Mouse (Mus musculus) limb, embryonic 14.5 days (tissue): ENCODE results near the gene Extl1. TPM values are rescaled to one million over a fixed set of nuclear protein-coding genes. Genes with fewer than 3 reads are reported as not detected.

Source experiments
- ATAC-seq: fragments of 200-750 bp; cut with Nextera tagmentation; 2 replicates; pipeline ENCODE4 v1.8.0; 2017; ENCODE audit warnings: low read depth, moderate number of reproducible peaks, moderate TSS enrichment; ENCODE audit not compliant: low FRiP score
- DNase-seq: peaks from one replicate; pipeline ENCODE4 v3.0.0-alpha.2; 2015; ENCODE audit warnings: low spot score
- H3K27ac ChIP-seq: fragments of 300-500 bp; sonication (generic); replicated peaks from 2 replicates; pipeline ENCODE4 v1.5.1; 2014; ENCODE audit warnings: low read depth, mild to moderate bottlenecking, low read length, moderate library complexity, mixed read lengths
- H3K27me3 ChIP-seq: fragments of 300-500 bp; sonication (generic); 2 replicates; pipeline ENCODE4 v1.6.1; 2014; ENCODE audit warnings: low read length, mixed read lengths; ENCODE audit not compliant: control insufficient read depth, insufficient read depth
- H3K36me3 ChIP-seq: fragments of 300-500 bp; sonication (generic); 2 replicates; pipeline ENCODE4 v1.6.1; 2014; ENCODE audit warnings: mild to moderate bottlenecking, low read length, moderate library complexity, mixed read lengths; ENCODE audit not compliant: control insufficient read depth, insufficient read depth
- H3K4me1 ChIP-seq: fragments of 300-500 bp; sonication (generic); 2 replicates; pipeline ENCODE4 v1.6.1; 2014; ENCODE audit warnings: antibody characterized with exemption, low read length, mixed read lengths; ENCODE audit not compliant: control insufficient read depth, insufficient read depth
- H3K4me2 ChIP-seq: fragments of 300-500 bp; sonication (generic); replicated peaks from 2 replicates; pipeline ENCODE4 v1.6.1; 2014; ENCODE audit warnings: low read depth, mild to moderate bottlenecking, low read length, moderate library complexity; ENCODE audit not compliant: severe bottlenecking
- H3K4me3 ChIP-seq: fragments of 300-500 bp; sonication (generic); replicated peaks from 2 replicates; pipeline ENCODE4 v1.5.1; 2014; ENCODE audit warnings: low read length
- H3K9ac ChIP-seq: fragments of 300-500 bp; sonication (generic); 2 replicates; pipeline ENCODE4 v1.6.1; 2014; ENCODE audit warnings: mild to moderate bottlenecking, low read depth, low read length, moderate library complexity; ENCODE audit not compliant: severe bottlenecking
- H3K9me3 ChIP-seq: fragments of 300-500 bp; sonication (generic); 2 replicates; pipeline ENCODE4 v1.6.1; 2016; ENCODE audit warnings: low read length; ENCODE audit not compliant: control insufficient read depth
- POLR2A ChIP-seq: fragments of 200-500 bp; IDR thresholded peaks from 2 replicates; pipeline ENCODE4 v1.8.0; 2012; ENCODE audit warnings: inconsistent platforms, mild to moderate bottlenecking, moderate library complexity, borderline replicate concordance; ENCODE audit not compliant: insufficient read depth, insufficient read length; ENCODE audit errors: extremely low read depth
- WGBS: fragments of 180-500 bp; shearing (Covaris S2); extraction: QIAGEN DNeasy Blood & Tissue Kit; methylation state at CpG from one replicate; pipeline ENCODE4 v1.1.7; 2014; 5-methylcytosine and 5-hydroxymethylcytosine counted together
- polyA plus RNA-seq, 2 experiments: library from polyadenylated mRNA; depleted of rRNA in 1 of 2; stranded (reverse) in 1 of 2; unstranded in 1 of 2; fragments of >200 nt; fragmentation: Nextera tagmentation in 1 of 2; extraction: Ambion mirVana in 1 of 2; gene quantifications; 2 replicates each; pipeline versions ENCODE4 v1.2.1 to v1.2.3; 2012 to 2014

Gene Extl1
- polyA plus RNA-seq, 2 experiments: 7.2 to 10.0 TPM

GRCm38 (mm10) chr4:134397121-134397520 is 13.5 kb upstream of the Extl1 start:
- no peak for TF ChIP-seq POLR2A
- no peaks in the 10 kb centered on the region for H3K36me3 ChIP-seq
- H3K27me3 ChIP-seq: no peaks in the 10 kb centered on the region
- ATAC-seq (no peak), DNase-seq (peak; percentile 45)
- 18% methylated on average over 7 of the region's 7 CpGs for WGBS
- H3K27ac ChIP-seq: peak overlapping the region; percentile 56
- 0 out of 2 replicates have a peak overlapping the region, but pooled peaks have one; percentile 34 for H3K9ac ChIP-seq
- H3K4me1 ChIP-seq: peaks cover 17% of the 10 kb centered on the region
- peak overlapping the region; percentile 83 for H3K4me2 ChIP-seq
- peak overlapping the region; percentile 58 for H3K4me3 ChIP-seq
- no peaks in the 10 kb centered on the region for H3K9me3 ChIP-seq

- TF ChIP-seq POLR2A: peak; percentile 33; the same call in 1 of the 2 replicates
- ATAC-seq: peak; percentile 97
- WGBS: under 1% methylated on average over 31 of the region's 31 CpGs
Observed at GRCm38 (mm10) chr4:134395977-134396825, 12.6 kb upstream of the Extl1 start, which contains the start of gene Pafah2. Gene Pafah2 (plus strand): TSS chr4:134396320.

GRCm38 (mm10) chr4:134395142-134395541 is 11.5 kb upstream of the Extl1 start:
- Histone ChIP-seq H3K4me3 (no peak overlapping the region), H3K4me2 (no peak overlapping the region), H3K9me3 (no peaks in the 10 kb centered on the region), H3K4me1 (peaks cover 8% of the 10 kb centered on the region; the same call in 1 of the 2 replicates), H3K27ac (no peak overlapping the region), H3K9ac (no peak overlapping the region), H3K36me3 (no peaks in the 10 kb centered on the region), H3K27me3 (no peaks in the 10 kb centered on the region)
- WGBS: 95% methylated on average over 7 of the region's 7 CpGs
- DNase-seq (no peak), ATAC-seq (no peak)
- no peak for TF ChIP-seq POLR2A

More at GRCm38 (mm10) chr4:134395977-134396825, 12.6 kb upstream of the Extl1 start, which contains the start of gene Pafah2:
- H3K36me3 ChIP-seq: no peaks in the 10 kb centered on the region
- no peaks in the 10 kb centered on the region for H3K27me3 ChIP-seq
- H3K27ac ChIP-seq: peak within 1 kb of the TSS; percentile 65
- peaks cover 13% of the 10 kb centered on the region for H3K4me1 ChIP-seq
- H3K9me3 ChIP-seq: no peaks in the 10 kb centered on the region
- H3K4me3 ChIP-seq: peak within 1 kb of the TSS; percentile 58
- DNase-seq: peak; percentile 99
- peak within 1 kb of the TSS; percentile 83 for H3K4me2 ChIP-seq
- peak within 1 kb of the TSS; percentile 59 for H3K9ac ChIP-seq

GRCm38 (mm10) chr4:134393026-134393425 is 9.4 kb upstream of the Extl1 start:
- no peak for TF ChIP-seq POLR2A
- Histone ChIP-seq H3K36me3 (no peaks in the 10 kb centered on the region), H3K27ac (no peak overlapping the region), H3K4me3 (no peak overlapping the region), H3K9ac (no peak overlapping the region), H3K9me3 (no peaks in the 10 kb centered on the region), H3K27me3 (no peaks in the 10 kb centered on the region), H3K4me1 (peaks cover 8% of the 10 kb centered on the region; the same call in 1 of the 2 replicates), H3K4me2 (no peak overlapping the region)
- no peak for DNase-seq
- ATAC-seq: no peak
- WGBS: 18% methylated on average over 12 of the region's 12 CpGs

GRCm38 (mm10) chr4:134392595-134392994 is 8.9 kb upstream of the Extl1 start:
- Histone ChIP-seq H3K9me3 (no peaks in the 10 kb centered on the region), H3K9ac (no peak overlapping the region), H3K27me3 (no peaks in the 10 kb centered on the region), H3K4me3 (no peak overlapping the region), H3K4me2 (peak overlapping the region; percentile 23), H3K4me1 (peaks cover 8% of the 10 kb centered on the region; the same call in 1 of the 2 replicates), H3K27ac (no peak overlapping the region), H3K36me3 (no peaks in the 10 kb centered on the region)
- 24% methylated on average over 8 of the region's 8 CpGs for WGBS
- ATAC-seq: peak; percentile 42; the same call in 1 of the 2 replicates
- peak; percentile 84 for DNase-seq
- TF ChIP-seq POLR2A: no peak
